Mouse (Mus musculus) forebrain, postnatal 0 days (tissue): Measurements from ENCODE around the gene C530025M09Rik. TPM values are rescaled to one million over a fixed set of nuclear protein-coding genes. Genes with fewer than 3 reads are reported as not detected.

Experiments used
- ATAC-seq: fragments of 200-750 bp; cut with Nextera tagmentation; 2 replicates; pipeline ENCODE4 v1.8.0; 2017; ENCODE audit warnings: mild to moderate bottlenecking, moderate library complexity
- DNase-seq: peaks from one replicate; pipeline ENCODE4 v3.0.0-alpha.2; 2015
- H3K27ac ChIP-seq: fragments of 300-500 bp; sonication (generic); 2 replicates; pipeline ENCODE4 v1.5.1; 2014; ENCODE audit warnings: low read depth, mild to moderate bottlenecking, antibody characterized with exemption, low read length, moderate library complexity, mixed read lengths
- H3K27me3 ChIP-seq: fragments of 300-500 bp; sonication (generic); 2 replicates; pipeline ENCODE4 v1.6.1; 2014; ENCODE audit warnings: mild to moderate bottlenecking, low read length, mixed read lengths; ENCODE audit not compliant: insufficient read depth
- H3K36me3 ChIP-seq: fragments of 300-500 bp; sonication (generic); 2 replicates; pipeline ENCODE4 v1.6.1; 2014; ENCODE audit warnings: mild to moderate bottlenecking, moderate library complexity; ENCODE audit not compliant: insufficient read depth
- H3K4me1 ChIP-seq: fragments of 300-500 bp; sonication (generic); 2 replicates; pipeline ENCODE4 v1.6.1; 2014; ENCODE audit warnings: antibody characterized with exemption; ENCODE audit not compliant: insufficient read depth
- H3K4me2 ChIP-seq: fragments of 300-500 bp; sonication (generic); 2 replicates; pipeline ENCODE4 v1.6.1; 2014; ENCODE audit warnings: low read depth, mild to moderate bottlenecking, moderate library complexity
- H3K4me3 ChIP-seq: fragments of 300-500 bp; sonication (generic); 2 replicates; pipeline ENCODE4 v1.5.1; 2014; ENCODE audit warnings: low read depth, low read length, mixed read lengths
- H3K9ac ChIP-seq: fragments of 300-500 bp; sonication (generic); 2 replicates; pipeline ENCODE4 v1.6.1; 2014; ENCODE audit warnings: mild to moderate bottlenecking
- H3K9me3 ChIP-seq: fragments of 300-500 bp; sonication (generic); 2 replicates; pipeline ENCODE4 v1.6.1; 2016; ENCODE audit warnings: low read length
- CTCF ChIP-seq: sonication (generic); IDR thresholded peaks from 2 replicates; pipeline ENCODE4 v1.5.1; 2016; ENCODE audit warnings: antibody characterized with exemption, control low read depth, low read depth
- WGBS: fragments of 180-500 bp; shearing (Covaris S2); extraction: QIAGEN DNeasy Blood & Tissue Kit; methylation state at CpG from one replicate; pipeline ENCODE4 v1.1.7; 2014; 5-methylcytosine and 5-hydroxymethylcytosine counted together
- polyA plus RNA-seq: library from polyadenylated mRNA; unstranded; fragments of >200 nt; fragmentation: Nextera tagmentation; extraction: Ambion mirVana; gene quantifications from 2 replicates; pipeline ENCODE4 v1.2.1, GENCODE M21; 2015
- total RNA-seq: library from RNA; depleted of rRNA; stranded (reverse); fragments of >200 nt; gene quantifications from 2 replicates; pipeline ENCODE4 v1.2.3, GENCODE M21; 2014; rRNA removed

C530025M09Rik gene
- total RNA-seq (0.77 and 1.5 TPM in 2 replicates), polyA plus RNA-seq (1.1 and 1.2 TPM in 2 replicates)

GRCm38 (mm10) chr2:149830536-149831458 lies at the start of gene C530025M09Rik:
Gene C530025M09Rik (minus strand): TSS chr2:149831213.
- Histone ChIP-seq H3K4me2 (peak within 1 kb of the TSS; percentile 95), H3K36me3 (no peaks in the 10 kb centered on the region), H3K27me3 (peaks cover 7% of the 10 kb centered on the region), H3K9ac (peak within 1 kb of the TSS; percentile 64), H3K4me3 (peak within 1 kb of the TSS; percentile 66), H3K9me3 (no peaks in the 10 kb centered on the region), H3K4me1 (0 out of 2 replicates have a peak, but pooled peaks cover 4% of the 10 kb centered on the region), H3K27ac (peak within 1 kb of the TSS; percentile 54; the same call in 1 of the 2 replicates)
- no peak for TF ChIP-seq CTCF
- peak; percentile 84 for ATAC-seq
- peak; percentile 70 for DNase-seq
- WGBS = 2% methylated on average over 65 of the region's 82 CpGs

DNA sequence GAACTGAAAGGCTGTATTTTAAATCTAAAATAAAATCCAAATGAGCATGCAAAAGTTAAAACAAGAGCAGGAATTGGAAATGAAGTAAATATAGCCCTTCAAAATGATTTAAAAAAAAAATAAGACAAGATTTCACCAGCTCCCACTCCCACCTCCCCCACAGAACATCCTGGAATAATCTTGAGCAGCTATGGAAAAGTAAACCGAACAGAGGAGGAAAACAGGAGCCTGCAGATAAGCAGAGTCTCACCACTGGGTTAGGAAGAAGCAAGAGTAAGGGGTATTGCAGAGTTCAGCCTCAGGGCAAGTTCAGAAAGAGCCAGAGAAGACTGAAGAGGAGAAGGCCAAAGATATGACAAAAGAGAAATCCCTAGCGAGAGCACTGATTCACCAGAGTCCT lies 46.9 kb upstream of the C530025M09Rik start:
- Histone ChIP-seq H3K9ac (no peak overlapping the region), H3K4me2 (no peak overlapping the region), H3K4me1 (no peaks in the 10 kb centered on the region), H3K4me3 (no peak overlapping the region), H3K27me3 (no peaks in the 10 kb centered on the region), H3K27ac (no peak overlapping the region), H3K9me3 (no peaks in the 10 kb centered on the region), H3K36me3 (no peaks in the 10 kb centered on the region)
- TF ChIP-seq CTCF = no peak
- 82% methylated on average over 2 of the region's 2 CpGs for WGBS
- DNase-seq (no peak), ATAC-seq (no peak)

DNA sequence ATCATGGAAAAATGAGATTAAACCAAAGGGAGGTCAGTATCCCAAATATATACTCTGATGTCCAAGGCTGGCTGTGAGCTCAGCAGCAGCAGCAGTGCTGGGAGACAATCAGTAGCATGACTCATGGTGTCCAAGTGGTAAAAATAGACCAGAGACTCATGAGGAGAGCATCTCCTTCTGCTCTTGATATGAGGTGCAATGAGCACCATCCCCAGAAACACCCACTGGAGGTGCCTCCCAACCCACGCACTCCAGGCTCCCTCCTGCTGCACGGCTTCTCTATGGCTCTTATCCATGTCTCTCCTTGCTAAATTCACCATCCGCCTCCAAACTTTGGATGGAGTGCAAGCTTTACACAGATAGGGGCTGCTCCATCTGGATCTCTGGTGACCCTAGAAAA lies 42.3 kb upstream of the C530025M09Rik start:
- Histone ChIP-seq H3K27me3 (no peaks in the 10 kb centered on the region), H3K9ac (no peak overlapping the region), H3K27ac (no peak overlapping the region), H3K4me3 (no peak overlapping the region), H3K4me2 (no peak overlapping the region), H3K36me3 (no peaks in the 10 kb centered on the region), H3K4me1 (no peaks in the 10 kb centered on the region), H3K9me3 (no peaks in the 10 kb centered on the region)
- ATAC-seq (no peak), DNase-seq (no peak)
- WGBS = 85% methylated on average over 3 of the region's 3 CpGs
- TF ChIP-seq CTCF = no peak

DNA sequence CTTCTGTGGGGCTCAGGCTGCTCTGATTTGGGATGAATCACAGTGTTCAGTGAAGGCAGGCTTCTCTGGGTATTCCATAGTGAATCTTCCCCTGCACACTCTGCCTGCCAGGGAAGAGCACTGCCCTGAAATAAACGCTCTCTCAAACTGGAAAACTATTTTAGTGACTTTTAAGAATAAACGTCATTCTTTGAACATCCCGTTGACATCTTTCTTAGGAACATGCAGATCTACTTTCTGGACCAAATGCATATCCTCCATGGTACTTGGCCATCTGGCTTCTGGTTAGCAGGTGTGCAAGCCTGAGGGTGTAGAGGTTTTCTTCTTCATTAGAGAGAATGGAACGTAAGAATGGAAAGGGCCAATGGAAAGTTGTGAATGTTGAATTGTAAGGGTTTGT lies 41.5 kb upstream of the C530025M09Rik start:
- Histone ChIP-seq H3K27me3 (no peaks in the 10 kb centered on the region), H3K4me3 (no peak overlapping the region), H3K9me3 (no peaks in the 10 kb centered on the region), H3K4me1 (no peaks in the 10 kb centered on the region), H3K4me2 (no peak overlapping the region), H3K27ac (no peak overlapping the region), H3K36me3 (no peaks in the 10 kb centered on the region), H3K9ac (no peak overlapping the region)
- ATAC-seq (no peak), DNase-seq (no peak)
- TF ChIP-seq CTCF = no peak
- 90% methylated on average over 4 of the region's 4 CpGs for WGBS

DNA sequence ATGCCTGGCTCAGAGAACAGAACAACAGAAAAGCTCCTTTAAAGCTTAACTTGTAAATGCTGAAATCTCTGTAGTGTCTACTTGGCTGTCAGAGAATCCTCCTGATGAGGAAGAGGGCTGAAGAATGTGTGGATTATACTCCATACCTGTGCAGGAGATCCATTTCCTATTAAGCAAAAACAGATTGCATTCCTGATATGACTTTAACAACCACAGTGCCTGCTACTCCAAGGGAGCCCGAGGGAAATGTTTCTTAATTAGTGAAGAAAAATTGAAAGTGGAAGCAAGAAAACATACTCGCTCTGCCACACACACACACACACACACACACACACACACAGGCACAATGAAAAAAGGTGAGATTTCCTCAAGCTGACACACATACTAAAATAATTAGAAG lies 39.5 kb upstream of the C530025M09Rik start:
- Histone ChIP-seq H3K9ac (no peak overlapping the region), H3K27me3 (no peaks in the 10 kb centered on the region), H3K27ac (no peak overlapping the region), H3K4me3 (no peak overlapping the region), H3K4me1 (no peaks in the 10 kb centered on the region), H3K4me2 (no peak overlapping the region), H3K36me3 (no peaks in the 10 kb centered on the region), H3K9me3 (no peaks in the 10 kb centered on the region)
- DNase-seq (no peak), ATAC-seq (no peak)
- WGBS = 50% methylated on average over 2 of the region's 2 CpGs
- TF ChIP-seq CTCF = no peak

- H3K27ac ChIP-seq = no peak overlapping the region
- WGBS = 68% methylated on average over 5 of the region's 5 CpGs
- H3K9me3 ChIP-seq = no peaks in the 10 kb centered on the region
- H3K4me2 ChIP-seq = no peak overlapping the region
- no peaks in the 10 kb centered on the region for H3K36me3 ChIP-seq
- no peak overlapping the region for H3K9ac ChIP-seq
- TF ChIP-seq CTCF = no peak
- H3K4me1 ChIP-seq = no peaks in the 10 kb centered on the region
- H3K27me3 ChIP-seq = no peaks in the 10 kb centered on the region
- H3K4me3 ChIP-seq = no peak overlapping the region
- no peak for DNase-seq
- no peak for ATAC-seq
Measured at GRCm38 (mm10) chr2:149865914-149866435, 35.0 kb upstream of the C530025M09Rik start.

- WGBS = 85% methylated on average over 3 of the region's 3 CpGs
- TF ChIP-seq CTCF = no peak
- ATAC-seq = no peak
Measured at GRCm38 (mm10) chr2:149861002-149861401, 30.0 kb upstream of the C530025M09Rik start.

More at GRCm38 (mm10) chr2:149861002-149861401, 30.0 kb upstream of the C530025M09Rik start:
- Histone ChIP-seq H3K27me3 (no peaks in the 10 kb centered on the region), H3K4me1 (no peaks in the 10 kb centered on the region), H3K9ac (no peak overlapping the region), H3K4me2 (no peak overlapping the region), H3K9me3 (no peaks in the 10 kb centered on the region), H3K36me3 (no peaks in the 10 kb centered on the region), H3K4me3 (no peak overlapping the region), H3K27ac (no peak overlapping the region)
- no peak for DNase-seq
